Mouse (Mus musculus) cerebellum, postnatal 25 days (tissue): Measurements from ENCODE around the gene Plcb4.
"Not testable (repeated sequence)": the region's sequence is repeated elsewhere in the genome, so short reads cannot be mapped to it uniquely, and the experiment has no call there.

Experiments
- DNase-seq, 2 experiments: peaks; one replicate each; pipeline ENCODE4 v3.0.0; 2021; ENCODE audit warnings: mixed read lengths in 2 of 2

Gene Plcb4

GRCm38 (mm10) chr2:135963089-135963488 lies 304.3 kb downstream of the Plcb4 start:
- DNase-seq = no peak

- peak; percentile 64 to 78 for DNase-seq
Observed at GRCm38 (mm10) chr2:135966871-135967557, 308.2 kb downstream of the Plcb4 start.

- peak; percentile 69 for DNase-seq
Observed at GRCm38 (mm10) chr2:135968159-135968558, 309.3 kb downstream of the Plcb4 start.

GRCm38 (mm10) chr2:135970902-135971301 lies 312.1 kb downstream of the Plcb4 start:
- DNase-seq = no peak

- DNase-seq = peak in 1 of 2 experiments; percentile 38
Observed at GRCm38 (mm10) chr2:135975978-135976377, 317.2 kb downstream of the Plcb4 start.

- no peak for DNase-seq
Observed at GRCm38 (mm10) chr2:135978790-135979189, 320.0 kb downstream of the Plcb4 start.

- DNase-seq = no peak
Observed at GRCm38 (mm10) chr2:135980428-135980827, 321.6 kb downstream of the Plcb4 start.

- no peak for DNase-seq
Observed at GRCm38 (mm10) chr2:135983972-135984371, 325.2 kb downstream of the Plcb4 start.

- peak in 1 of 2 experiments; percentile 9 for DNase-seq
Observed at GRCm38 (mm10) chr2:135985536-135986265, 326.9 kb downstream of the Plcb4 start.

- DNase-seq = not testable (repeated sequence)
Observed at GRCm38 (mm10) chr2:135988475-135988874, 329.7 kb downstream of the Plcb4 start.

- DNase-seq = not testable (repeated sequence)
Observed at GRCm38 (mm10) chr2:135990686-135991085, 331.9 kb downstream of the Plcb4 start.

- DNase-seq = no peak
Observed at GRCm38 (mm10) chr2:135993314-135993713, 334.5 kb downstream of the Plcb4 start.

- DNase-seq = no peak
Observed at GRCm38 (mm10) chr2:135995196-135995595, 336.4 kb downstream of the Plcb4 start.

- DNase-seq = no peak
Observed at GRCm38 (mm10) chr2:135996936-135997335, 338.1 kb downstream of the Plcb4 start.

GRCm38 (mm10) chr2:135997361-135998150 lies 338.7 kb downstream of the Plcb4 start:
- peak in 1 of 2 experiments; percentile 44 for DNase-seq

GRCm38 (mm10) chr2:135998886-135999285 lies 340.1 kb downstream of the Plcb4 start:
- no peak for DNase-seq

- no peak for DNase-seq
Observed at GRCm38 (mm10) chr2:135999361-135999760, 340.6 kb downstream of the Plcb4 start.

- DNase-seq = no peak
Observed at GRCm38 (mm10) chr2:136000933-136001332, 342.1 kb downstream of the Plcb4 start.

GRCm38 (mm10) chr2:136002118-136002517 lies 343.3 kb downstream of the Plcb4 start:
- DNase-seq = peak in 1 of 2 experiments; percentile 61

GRCm38 (mm10) chr2:136003836-136004235 lies 345.0 kb downstream of the Plcb4 start:
- DNase-seq = peak; percentile 31 to 44

GRCm38 (mm10) chr2:136006280-136006679 lies 347.5 kb downstream of the Plcb4 start:
- no peak for DNase-seq

- no peak for DNase-seq
Observed at GRCm38 (mm10) chr2:136012759-136013158, 353.9 kb downstream of the Plcb4 start.

- peak; percentile 14 to 24 for DNase-seq
Observed at GRCm38 (mm10) chr2:136048464-136048863, 389.7 kb downstream of the Plcb4 start.
